Mouse (Mus musculus) bone marrow, adult 2 months (tissue): Measurements from ENCODE around the gene Dmc1.

Experiments
- CTCF ChIP-seq: fragments of 200-500 bp; IDR thresholded peaks from 2 replicates; pipeline ENCODE4 v1.5.1; 2011; ENCODE audit warnings: low read length, control low read depth; ENCODE audit not compliant: control insufficient read depth, insufficient read depth
- POLR2A ChIP-seq: fragments of 200-500 bp; IDR thresholded peaks from 2 replicates; pipeline ENCODE4 v1.6.1; 2011; ENCODE audit warnings: low read depth, mild to moderate bottlenecking, control low read depth, low read length, borderline replicate concordance; ENCODE audit not compliant: control insufficient read depth

DNA sequence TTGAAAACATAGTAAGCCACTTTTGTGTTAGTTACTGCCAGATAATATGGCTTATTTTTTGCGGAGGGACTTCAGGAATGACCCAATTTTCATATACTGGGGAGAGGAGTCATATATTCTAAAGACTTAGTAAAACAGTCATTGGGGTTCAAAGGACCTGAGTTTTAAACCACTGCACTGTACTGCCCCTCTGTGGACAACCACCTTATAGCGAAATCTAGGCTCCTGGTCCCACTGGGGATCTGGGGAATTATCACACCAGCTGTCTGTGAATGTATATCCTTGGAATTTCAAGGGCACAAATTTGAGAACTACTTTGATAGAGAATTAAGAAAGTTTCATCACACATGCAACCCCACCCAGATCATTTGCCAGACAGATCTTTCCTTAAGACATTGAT lies 2.8 kb upstream of the Dmc1 start:
- TF ChIP-seq CTCF (no peak), POLR2A (no peak)
